Mouse (Mus musculus) right cerebral cortex, postnatal 4 days (tissue): ENCODE measurements around the gene Plppr4.

Experiments used
- DNase-seq: peaks from one replicate; pipeline ENCODE4 v3.0.0-alpha.2; 2022

The Plppr4 gene

GRCm38 (mm10) chr3:117360528-117360927 lies at the start of gene Plppr4:
TSS of gene Plppr4 (minus strand) at chr3:117360876.
- peak; percentile 15 for DNase-seq

GRCm38 (mm10) chr3:117405821-117406220 lies 45.1 kb upstream of the Plppr4 start:
- DNase-seq, result no peak

DNA sequence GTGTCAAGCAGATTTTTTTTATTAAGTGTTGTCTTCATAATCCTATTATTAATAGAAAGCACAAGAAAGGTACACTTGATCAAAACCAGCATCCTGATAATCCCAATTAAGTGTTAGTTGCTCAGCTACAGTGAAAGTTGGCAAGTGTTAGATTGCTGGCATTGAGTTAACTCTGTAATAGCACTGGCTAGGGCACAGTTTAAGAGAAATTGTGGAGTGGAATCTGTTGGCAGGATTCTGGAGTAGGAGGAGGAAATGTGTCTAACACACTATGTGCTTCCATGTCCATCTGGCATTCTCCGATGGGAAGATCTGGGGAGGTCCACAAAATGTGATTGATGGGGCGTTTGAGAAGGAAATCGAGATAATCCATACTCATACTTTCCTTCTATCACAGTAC lies 43.1 kb upstream of the Plppr4 start:
- no peak for DNase-seq

- no peak for DNase-seq
Measured at GRCm38 (mm10) chr3:117366041-117366440, 5.4 kb upstream of the Plppr4 start.

- peak; percentile 71 for DNase-seq
Measured at GRCm38 (mm10) chr3:117359686-117360521, 772 bp downstream of the Plppr4 start.

DNA sequence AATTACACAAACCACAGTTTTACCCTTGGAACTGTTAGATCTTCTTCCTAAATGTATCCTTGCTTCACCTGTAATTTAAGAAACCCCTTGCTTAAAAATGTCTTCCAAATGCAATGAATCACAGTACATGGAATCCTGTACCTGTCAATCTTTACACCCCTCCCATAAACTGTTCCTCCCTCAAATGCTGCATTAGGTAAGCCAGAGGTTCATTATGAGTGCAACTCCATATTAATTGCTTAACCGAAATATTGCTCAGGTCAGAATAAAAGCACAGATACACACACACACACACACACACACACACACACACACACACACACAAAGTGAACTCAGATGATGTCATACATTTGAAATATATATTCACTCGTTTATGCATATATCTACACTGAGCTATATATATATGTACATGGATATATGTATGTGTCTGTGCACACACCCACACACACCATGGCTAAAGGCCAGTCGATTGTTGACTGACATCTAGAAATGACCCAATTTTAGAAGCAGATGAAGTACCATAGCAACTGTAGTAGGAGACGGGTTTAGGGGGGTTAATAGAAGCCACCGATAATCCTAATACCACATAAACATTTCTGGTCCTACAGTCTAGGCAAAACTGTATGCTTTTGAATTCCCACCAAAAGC lies 1.6 kb downstream of the Plppr4 start:
- DNase-seq, result no peak

GRCm38 (mm10) chr3:117357367-117357766 lies 3.3 kb downstream of the Plppr4 start:
- DNase-seq, result no peak

- DNase-seq, result no peak
Measured at GRCm38 (mm10) chr3:117353940-117354339, 6.7 kb downstream of the Plppr4 start.

GRCm38 (mm10) chr3:117346351-117346750 lies 14.3 kb downstream of the Plppr4 start:
- DNase-seq, result no peak

- no peak for DNase-seq
Measured at GRCm38 (mm10) chr3:117331502-117331901, 29.2 kb downstream of the Plppr4 start.

DNA sequence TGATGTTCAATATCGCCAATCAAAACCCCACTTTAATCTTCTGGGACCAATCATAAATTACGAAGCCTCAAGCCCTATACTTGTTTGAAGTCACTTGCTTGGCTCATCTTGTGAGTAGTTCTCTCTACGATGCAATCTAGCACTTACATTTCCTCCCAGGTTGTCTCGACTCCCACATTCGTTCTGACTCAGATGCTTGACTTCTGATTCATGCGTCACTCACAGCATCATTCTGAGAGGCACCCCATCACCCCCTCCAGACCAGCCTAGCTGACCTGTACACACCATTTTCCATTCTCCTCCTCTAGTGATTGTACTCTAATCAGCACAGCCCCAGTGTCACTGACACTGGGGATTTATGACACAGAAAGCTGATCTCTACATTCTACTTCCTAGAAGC lies 31.2 kb downstream of the Plppr4 start:
- DNase-seq, result no peak

DNA sequence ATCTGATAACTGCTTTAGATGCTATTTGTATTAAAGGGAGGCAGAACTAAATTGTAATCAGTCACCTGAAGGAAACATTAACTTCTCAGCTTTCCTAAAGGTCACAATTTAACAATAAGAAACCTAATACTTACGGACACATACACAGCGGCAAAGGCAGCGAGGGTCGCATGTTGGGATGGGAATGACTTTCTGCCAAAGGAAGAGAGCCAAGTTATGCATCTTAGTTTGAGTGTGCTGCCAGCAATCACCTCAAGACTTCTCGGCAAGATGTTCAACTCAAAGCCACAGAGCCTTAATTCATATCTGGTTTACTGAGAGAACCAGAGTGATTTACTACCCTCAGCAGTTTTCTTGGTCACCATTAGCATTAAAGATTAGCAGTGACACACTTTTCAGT lies 34.1 kb downstream of the Plppr4 start:
- no peak for DNase-seq

- DNase-seq, result no peak
Measured at GRCm38 (mm10) chr3:117319671-117320070, 41.0 kb downstream of the Plppr4 start.

GRCm38 (mm10) chr3:117313339-117313738 lies 47.3 kb downstream of the Plppr4 start:
- DNase-seq, result no peak

GRCm38 (mm10) chr3:117312097-117312496 lies 48.6 kb downstream of the Plppr4 start:
- DNase-seq, result no peak

GRCm38 (mm10) chr3:117310801-117311368 lies 49.8 kb downstream of the Plppr4 start:
- no peak for DNase-seq

DNA sequence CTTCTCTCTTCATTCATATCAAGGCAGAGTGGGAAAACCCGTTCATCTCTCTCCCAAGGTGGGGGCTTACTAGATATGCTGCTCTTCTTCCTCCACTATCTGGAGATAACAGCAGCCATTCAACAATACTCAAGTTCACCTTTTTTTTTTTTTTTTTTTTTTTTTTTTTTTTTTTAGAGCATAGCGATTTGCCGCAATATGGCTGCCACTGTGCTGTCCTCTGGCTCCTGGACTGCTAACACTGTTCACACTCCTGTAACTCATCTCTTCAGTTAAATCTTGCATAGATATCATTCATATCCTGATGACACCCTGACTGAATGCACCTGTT lies 51.1 kb downstream of the Plppr4 start:
- DNase-seq, result no peak

DNA sequence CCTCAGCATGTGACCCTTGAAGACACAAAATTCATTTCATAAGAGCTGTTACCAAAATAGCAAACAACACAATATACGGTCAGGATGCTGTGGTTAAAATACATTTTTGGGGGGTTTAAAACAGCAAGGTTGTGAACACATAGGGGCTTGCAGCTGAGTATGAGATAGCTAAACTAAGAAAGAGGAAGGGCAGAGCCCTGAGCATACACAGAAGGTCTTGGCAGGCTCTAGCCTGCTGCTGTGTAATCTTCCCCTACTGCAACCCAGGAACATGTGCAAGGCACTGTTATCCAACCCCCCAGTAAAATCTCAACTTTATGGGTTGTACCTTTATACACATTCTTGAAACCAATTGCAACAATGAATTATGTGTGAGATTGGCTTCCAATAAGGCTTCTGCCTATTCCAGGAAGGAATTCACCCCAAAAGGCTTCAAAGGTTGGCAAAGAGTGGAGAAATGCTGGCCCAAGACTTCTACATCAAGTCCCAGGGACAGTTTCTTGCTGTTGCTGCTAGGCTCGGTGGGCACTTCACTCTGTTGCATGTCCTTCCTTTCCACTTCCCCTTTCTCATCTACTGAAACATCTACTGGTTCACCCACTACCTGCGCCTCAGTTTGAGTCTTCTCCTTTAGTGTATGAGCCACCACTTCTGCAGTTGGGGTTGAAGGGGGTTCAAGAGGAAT lies 51.6 kb downstream of the Plppr4 start:
- DNase-seq, result no peak

GRCm38 (mm10) chr3:117307555-117307954 lies 53.1 kb downstream of the Plppr4 start:
- no peak for DNase-seq

GRCm38 (mm10) chr3:117304037-117304436 lies 56.6 kb downstream of the Plppr4 start:
- no peak for DNase-seq

GRCm38 (mm10) chr3:117300735-117301271 lies 59.9 kb downstream of the Plppr4 start:
- no peak for DNase-seq

DNA sequence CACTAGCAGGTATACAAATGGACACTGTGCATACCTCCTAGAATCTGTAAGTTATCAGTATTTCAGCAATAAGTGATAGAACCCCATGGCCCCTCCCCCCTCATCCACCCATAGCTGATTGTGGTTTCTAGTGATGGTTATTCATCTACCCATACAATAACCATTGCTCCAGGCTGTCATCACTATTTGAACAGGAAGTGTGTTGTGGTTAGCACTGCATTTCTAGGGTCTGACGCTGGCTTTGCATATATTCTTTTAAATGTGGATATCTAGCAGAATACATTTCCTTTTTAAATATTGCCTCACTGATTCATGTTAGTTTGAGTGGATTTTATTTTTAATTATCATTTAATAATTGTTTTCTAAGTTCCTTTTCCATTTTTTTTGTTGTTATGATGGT lies 62.9 kb downstream of the Plppr4 start:
- DNase-seq, result no peak

DNA sequence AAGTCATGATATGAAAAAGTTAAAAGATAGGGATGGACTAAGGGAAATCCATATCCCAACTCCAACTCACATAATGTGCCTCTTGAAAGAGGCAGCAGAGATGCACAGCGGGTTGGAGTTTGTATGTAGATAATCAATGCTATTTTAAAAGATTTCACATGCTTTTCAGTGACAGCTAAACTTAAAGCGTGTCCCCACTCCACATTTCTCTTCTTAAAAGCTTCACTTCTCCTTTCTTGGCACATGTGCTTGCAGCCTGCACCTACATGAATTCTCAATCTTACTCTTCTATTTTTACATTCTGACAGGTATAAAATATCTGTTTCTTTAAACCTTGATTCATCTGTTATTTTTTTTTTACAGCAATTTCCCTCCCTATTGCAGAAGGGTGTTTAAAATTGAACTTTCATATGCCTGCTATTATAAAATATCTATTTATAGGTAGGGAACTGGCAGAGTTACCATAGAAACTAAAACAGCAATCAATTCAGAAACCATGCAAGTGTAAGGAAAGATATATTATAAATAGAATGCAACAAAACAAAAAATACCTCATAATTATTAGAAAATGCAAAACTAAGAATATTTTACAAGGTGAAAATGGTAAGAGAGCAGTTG lies 66.3 kb downstream of the Plppr4 start:
- no peak for DNase-seq
